Mouse (Mus musculus) megakaryocyte, embryonic 14.5 days (primary cell): ENCODE measurements at regions not wholly inside any gene's neighbourhood (a gene's known extent, or its start where the extent isn't known, plus 50 kb on each side); places are given as distances from the start of the nearest gene placed in this dataset.

Source experiments
- FLI1 ChIP-seq: IDR thresholded peaks from 2 replicates; pipeline ENCODE4 v1.6.1; 2012; ENCODE audit warnings: low read length, inconsistent platforms, mixed read lengths
- GATA1 ChIP-seq: IDR thresholded peaks from 3 replicates; pipeline ENCODE4 v1.6.1; 2012; ENCODE audit warnings: mixed read lengths, low read length, inconsistent platforms, borderline replicate concordance

- TF ChIP-seq GATA1 (no peak), FLI1 (no peak)
These were observed 575.2 kb downstream of the Basp1 start for GRCm38 (mm10) chr15:24838390-24838789.
